Mouse (Mus musculus): Measurements from ENCODE around the gene Phldb2. TPM values are rescaled to one million over a fixed set of nuclear protein-coding genes. Genes with fewer than 3 reads are reported as not detected.

Gene Phldb2
- polyA plus RNA-seq, 1 experiment, result 33.0 TPM

GRCm38 (mm10) chr16:45889636-45890035 lies 63.8 kb downstream of the Phldb2 start:
- TF ChIP-seq FOSL1 (IDR thresholded peaks at IDR 0.05; ENCODE audit: insufficient read depth, low read length, poor library complexity, severe bottlenecking) (no peak), MYOG (IDR thresholded peaks at IDR 0.05; ENCODE audit: control insufficient read depth, extremely low read depth, insufficient read length) (no peak), CEBPB (IDR thresholded peaks at IDR 0.05; ENCODE audit: low read depth) (no peak), MAX (IDR thresholded peaks at IDR 0.05) (no peak), CTCF (IDR thresholded peaks at IDR 0.05; ENCODE audit: control insufficient read depth, insufficient read depth, insufficient read length) (no peak), MYOD1 (IDR thresholded peaks at IDR 0.05; ENCODE audit: control insufficient read depth, insufficient read length, low read depth) (no peak), USF1 (IDR thresholded peaks at IDR 0.05; ENCODE audit: low read depth) (no peak)
- Histone ChIP-seq H3K79me3 (ENCODE audit: low read depth) (no peaks in the 10 kb centered on the region), H3ac (ENCODE audit: control insufficient read depth, insufficient read length, low read depth) (no peak overlapping the region), H3K27me3 (ENCODE audit: control insufficient read depth, insufficient read depth, insufficient read length) (no peaks in the 10 kb centered on the region), H3K79me2 (ENCODE audit: control insufficient read depth, insufficient read depth) (no peaks in the 10 kb centered on the region), H3K36me3 (ENCODE audit: control insufficient read depth, insufficient read depth) (no peaks in the 10 kb centered on the region), H3K4me3 (ENCODE audit: insufficient read depth, poor library complexity, severe bottlenecking) (no peak overlapping the region)

- Histone ChIP-seq H3K36me3 (ENCODE audit: control insufficient read depth, insufficient read depth) (no peaks in the 10 kb centered on the region), H3K79me3 (ENCODE audit: low read depth) (no peaks in the 10 kb centered on the region), H3ac (ENCODE audit: control insufficient read depth, insufficient read length, low read depth) (no peak overlapping the region), H3K27me3 (ENCODE audit: control insufficient read depth, insufficient read depth, insufficient read length) (no peaks in the 10 kb centered on the region), H3K4me3 (ENCODE audit: insufficient read depth, poor library complexity, severe bottlenecking) (no peak overlapping the region), H3K79me2 (ENCODE audit: control insufficient read depth, insufficient read depth) (no peaks in the 10 kb centered on the region)
- TF ChIP-seq FOSL1 (IDR thresholded peaks at IDR 0.05; ENCODE audit: insufficient read depth, low read length, poor library complexity, severe bottlenecking) (peak; percentile 36), MYOG (IDR thresholded peaks at IDR 0.05; ENCODE audit: control insufficient read depth, extremely low read depth, insufficient read length) (no peak)
Observed at GRCm38 (mm10) chr16:45886599-45886998, 66.8 kb downstream of the Phldb2 start.

DNA sequence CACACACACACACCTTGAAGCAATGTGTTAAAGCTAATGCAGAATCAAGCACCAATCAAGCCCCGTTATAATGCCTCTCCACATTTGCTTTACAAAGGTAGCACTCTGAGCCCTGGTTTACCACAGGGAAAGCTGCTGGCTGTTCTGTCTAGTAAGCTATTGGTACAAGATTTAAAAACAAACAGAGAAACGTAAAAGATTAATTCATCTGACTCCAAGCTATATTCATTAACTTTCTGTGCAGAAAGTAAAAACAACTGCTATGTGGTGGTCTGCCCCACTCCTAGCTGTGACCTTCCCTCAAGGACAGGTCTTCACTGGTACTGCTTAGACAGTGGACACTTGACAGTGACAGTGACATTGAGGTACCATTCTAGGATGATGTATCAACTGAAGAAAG lies 69.2 kb downstream of the Phldb2 start:
- Histone ChIP-seq H3K27me3 (ENCODE audit: control insufficient read depth, insufficient read depth, insufficient read length) (no peaks in the 10 kb centered on the region), H3K79me3 (ENCODE audit: low read depth) (no peaks in the 10 kb centered on the region), H3K4me3 (ENCODE audit: insufficient read depth, poor library complexity, severe bottlenecking) (no peak overlapping the region), H3K79me2 (ENCODE audit: control insufficient read depth, insufficient read depth) (no peaks in the 10 kb centered on the region), H3K36me3 (ENCODE audit: control insufficient read depth, insufficient read depth) (no peaks in the 10 kb centered on the region), H3ac (ENCODE audit: control insufficient read depth, insufficient read length, low read depth) (no peak overlapping the region)
- TF ChIP-seq MAX (IDR thresholded peaks at IDR 0.05), result no peak
- no peak for TF ChIP-seq MYOG (IDR thresholded peaks at IDR 0.05; ENCODE audit: control insufficient read depth, extremely low read depth, insufficient read length)
- TF ChIP-seq FOSL1 (IDR thresholded peaks at IDR 0.05; ENCODE audit: insufficient read depth, low read length, poor library complexity, severe bottlenecking), result no peak
- no peak for TF ChIP-seq MYOD1 (IDR thresholded peaks at IDR 0.05; ENCODE audit: control insufficient read depth, insufficient read length, low read depth)
- TF ChIP-seq CEBPB (IDR thresholded peaks at IDR 0.05; ENCODE audit: low read depth), result no peak
- TF ChIP-seq USF1 (IDR thresholded peaks at IDR 0.05; ENCODE audit: low read depth), result no peak
- no peak for TF ChIP-seq CTCF (IDR thresholded peaks at IDR 0.05; ENCODE audit: control insufficient read depth, insufficient read depth, insufficient read length)

DNA sequence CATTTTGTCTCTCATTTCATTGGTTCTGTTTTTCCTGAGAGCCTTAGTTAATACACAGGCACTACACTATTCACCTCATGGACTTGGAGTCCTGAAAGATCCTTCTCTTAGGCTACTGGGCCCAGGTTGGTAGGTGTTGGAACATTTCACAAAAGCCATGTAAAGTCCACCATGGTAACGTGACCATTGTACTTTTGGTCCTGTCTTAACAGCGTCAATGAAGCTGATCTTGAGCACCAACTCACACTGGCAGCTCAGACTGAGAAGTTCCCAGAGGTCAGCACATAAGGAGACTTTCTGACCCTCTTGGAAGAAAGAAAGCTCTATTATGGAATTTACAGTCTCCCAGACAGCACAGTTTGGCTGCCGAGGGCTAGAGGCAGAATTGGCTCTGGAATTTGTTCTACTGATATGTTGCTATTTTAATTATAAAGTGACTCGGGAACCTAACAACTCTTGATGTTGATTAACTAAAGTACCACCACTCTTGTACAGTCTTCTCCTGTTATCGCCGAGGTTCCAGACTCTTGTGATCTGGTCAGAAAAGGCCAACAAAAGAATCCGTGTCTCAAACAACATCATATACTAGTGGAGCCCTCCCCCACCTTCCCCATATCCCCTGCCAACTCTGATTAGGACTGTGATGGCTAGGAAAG lies 72.1 kb downstream of the Phldb2 start:
- TF ChIP-seq MAX (IDR thresholded peaks at IDR 0.05), result no peak
- no peak for TF ChIP-seq CTCF (IDR thresholded peaks at IDR 0.05; ENCODE audit: control insufficient read depth, insufficient read depth, insufficient read length)
- TF ChIP-seq MYOD1 (IDR thresholded peaks at IDR 0.05; ENCODE audit: control insufficient read depth, insufficient read length, low read depth), result no peak
- TF ChIP-seq MYOG (IDR thresholded peaks at IDR 0.05; ENCODE audit: control insufficient read depth, extremely low read depth, insufficient read length), result no peak
- no peak for TF ChIP-seq FOSL1 (IDR thresholded peaks at IDR 0.05; ENCODE audit: insufficient read depth, low read length, poor library complexity, severe bottlenecking)
- H3K79me2 ChIP-seq (ENCODE audit: control insufficient read depth, insufficient read depth), result no peaks in the 10 kb centered on the region
- H3K36me3 ChIP-seq (ENCODE audit: control insufficient read depth, insufficient read depth), result no peaks in the 10 kb centered on the region
- no peaks in the 10 kb centered on the region for H3K27me3 ChIP-seq (ENCODE audit: control insufficient read depth, insufficient read depth, insufficient read length)
- H3ac ChIP-seq (ENCODE audit: control insufficient read depth, insufficient read length, low read depth), result no peak overlapping the region
- H3K4me3 ChIP-seq (ENCODE audit: insufficient read depth, poor library complexity, severe bottlenecking), result no peak overlapping the region
- H3K79me3 ChIP-seq (ENCODE audit: low read depth), result no peaks in the 10 kb centered on the region

DNA sequence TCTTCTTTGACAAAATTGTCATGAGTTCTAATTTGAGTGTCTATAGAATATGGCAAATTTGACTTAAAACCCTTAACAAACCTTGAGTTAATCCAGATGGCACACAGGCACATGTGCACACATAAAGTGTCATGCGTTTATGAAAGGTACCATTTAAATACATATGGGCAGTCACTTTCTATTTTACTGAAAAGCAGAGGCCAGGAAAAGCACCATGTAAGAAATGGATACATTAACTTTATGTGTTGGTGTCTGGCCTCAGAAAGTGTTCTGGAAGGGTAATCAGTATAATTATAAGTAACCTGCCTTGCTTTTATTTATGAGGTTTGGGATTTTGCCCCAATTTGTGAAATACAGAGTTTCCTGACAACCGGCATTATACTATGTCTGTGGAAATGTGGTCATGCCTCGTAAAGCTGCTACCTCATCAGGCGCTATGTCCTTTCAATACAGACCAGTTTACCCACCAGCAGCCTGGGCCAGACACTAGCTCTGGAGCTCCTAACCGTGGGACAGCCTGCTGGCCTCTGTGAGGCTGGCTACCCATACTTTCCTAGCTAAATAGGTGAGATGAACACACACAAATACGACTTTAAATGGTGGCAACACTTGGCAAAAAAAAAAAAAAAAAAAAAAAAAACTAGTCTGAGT lies 73.2 kb downstream of the Phldb2 start:
- H3K27me3 ChIP-seq (ENCODE audit: control insufficient read depth, insufficient read depth, insufficient read length), result no peaks in the 10 kb centered on the region
- no peak overlapping the region for H3ac ChIP-seq (ENCODE audit: control insufficient read depth, insufficient read length, low read depth)
- H3K79me3 ChIP-seq (ENCODE audit: low read depth), result no peaks in the 10 kb centered on the region
- TF ChIP-seq MYOG (IDR thresholded peaks at IDR 0.05; ENCODE audit: control insufficient read depth, extremely low read depth, insufficient read length) (no peak), USF1 (IDR thresholded peaks at IDR 0.05; ENCODE audit: low read depth) (no peak), MAX (IDR thresholded peaks at IDR 0.05) (no peak), MYOD1 (IDR thresholded peaks at IDR 0.05; ENCODE audit: control insufficient read depth, insufficient read length, low read depth) (no peak), FOSL1 (IDR thresholded peaks at IDR 0.05; ENCODE audit: insufficient read depth, low read length, poor library complexity, severe bottlenecking) (no peak), CEBPB (IDR thresholded peaks at IDR 0.05; ENCODE audit: low read depth) (no peak), CTCF (IDR thresholded peaks at IDR 0.05; ENCODE audit: control insufficient read depth, insufficient read depth, insufficient read length) (no peak)
- H3K4me3 ChIP-seq (ENCODE audit: insufficient read depth, poor library complexity, severe bottlenecking), result no peak overlapping the region
- no peaks in the 10 kb centered on the region for H3K79me2 ChIP-seq (ENCODE audit: control insufficient read depth, insufficient read depth)
- H3K36me3 ChIP-seq (ENCODE audit: control insufficient read depth, insufficient read depth), result no peaks in the 10 kb centered on the region
